In genomic region chr9:118952180-118952579, GRCm38 (mm10) we compare ENCODE assay signal across 17 mouse cellular contexts. TPM values are rescaled to one million over a fixed set of nuclear protein-coding genes. Genes with fewer than 3 reads are reported as not detected.
DNase-seq lines count a peak whose midpoint lies in the region; ATAC-seq and TF ChIP-seq lines count a peak whose summit lies in the region.
"Had no signal": no experiment of that assay in that cellular context is flagged by ENCODE, and none has a peak within 500 bp of the region (broad histone marks: within the 10 kb centered on the region; RNA-seq: fewer than 3 reads in every experiment).

No protein-coding gene starts in this region.

- no peak for DNase-seq in gastrocnemius, adult 2 months
- DNase-seq in gastrocnemius, postnatal 4 days (ENCODE audit: low spot score in 2 of 2): no peak
- peak; percentile 51 for DNase-seq in liver, adult 2 months (ENCODE audit: extremely low read depth, low read depth, low spot score)
- DNase-seq in liver: no peak
- DNase-seq in lung, postnatal 4 days: peak; percentile 57 to 83
- DNase-seq in right cerebral cortex, postnatal 14 days: no peak
- no peak for DNase-seq in left cerebral cortex, adult 8-10 months (ENCODE audit: low spot score in 2 of 2)
- DNase-seq: B cell, adult 2 months; cerebellum, adult 11-12 months; gastrocnemius, postnatal 10 days had no signal

- no peaks in the 10 kb centered on the region for H3K36me3 ChIP-seq in liver, adult 2 months (ENCODE audit: control insufficient read depth, insufficient read depth, low read length)
- H3K36me3 ChIP-seq in liver, embryonic 15.5 days (replicated peaks): no peaks in the 10 kb centered on the region
- H3K36me3 ChIP-seq: hindbrain, embryonic 15.5 days; midbrain, embryonic 12.5 days had no signal

- H3K4me1 ChIP-seq in liver, adult 2 months (ENCODE audit: control insufficient read depth, insufficient read depth, low read length): no peaks in the 10 kb centered on the region
- H3K4me1 ChIP-seq in liver, embryonic 15.5 days (replicated peaks): peaks cover 22% of the 10 kb centered on the region
- H3K4me1 ChIP-seq: forebrain, embryonic 13.5 days; hindbrain, embryonic 15.5 days; midbrain, embryonic 12.5 days had no signal

- ATAC-seq in liver, embryonic 15.5 days (ENCODE audit: insufficient read depth): peak; percentile 79
- ATAC-seq: activated CD4-positive, CD25-positive, alpha-beta regulatory T cell, adult 4 months; forebrain, embryonic 13.5 days had no signal

- H3K9ac ChIP-seq in liver, adult 2 months (ENCODE audit: low read depth, low read length): no peak overlapping the region
- H3K9ac ChIP-seq in liver, embryonic 15.5 days: no peak overlapping the region
- H3K9ac ChIP-seq: embryonic facial prominence, embryonic 12.5 days; forebrain, embryonic 13.5 days; hindbrain, embryonic 15.5 days; limb, embryonic 12.5 days; midbrain, embryonic 12.5 days had no signal

- no peak overlapping the region for H3K4me3 ChIP-seq in gastrocnemius, adult 2 months
- H3K4me3 ChIP-seq in liver, adult 2 months (ENCODE audit: insufficient read depth, low read depth, low read length): no peak overlapping the region
- H3K4me3 ChIP-seq in liver, embryonic 15.5 days (replicated peaks): no peak overlapping the region
- H3K4me3 ChIP-seq: embryonic facial prominence, embryonic 12.5 days; forebrain, embryonic 13.5 days; hindbrain, embryonic 15.5 days; limb, embryonic 12.5 days; midbrain, embryonic 12.5 days had no signal

- 30% methylated on average over 16 of the region's 16 CpGs for WGBS in liver, adult 2 months
- WGBS in liver, embryonic 15.5 days (ENCODE audit: insufficient replicate concordance): 62% methylated on average over 16 of the region's 16 CpGs

- H3K27ac ChIP-seq in gastrocnemius, adult 2 months: peak overlapping the region; percentile 39; the same call in 1 of the 2 replicates
- H3K27ac ChIP-seq in liver, adult 2 months (replicated peaks; ENCODE audit: insufficient read depth, low read depth, low read length): no peak overlapping the region
- peak overlapping the region; percentile 29; the same call in 1 of the 2 replicates for H3K27ac ChIP-seq in liver, embryonic 15.5 days (replicated peaks)
- H3K27ac ChIP-seq: embryonic facial prominence, embryonic 12.5 days; forebrain, embryonic 13.5 days; hindbrain, embryonic 15.5 days; limb, embryonic 12.5 days; midbrain, embryonic 12.5 days had no signal

- peaks cover 3% of the 10 kb centered on the region; the same call in 1 of the 2 replicates for H3K79me2 ChIP-seq in liver, adult 2 months (ENCODE audit: control insufficient read depth, insufficient read depth, low read length)

- intact Hi-C loops in gastrocnemius, adult 2 months (cut with DNase I): no loop called here

- TF ChIP-seq POLR2A in liver, adult 2 months (IDR thresholded peaks at IDR 0.05; ENCODE audit: extremely low read depth, insufficient read depth, low read length): no peak

- H3K9me3 ChIP-seq in liver, embryonic 15.5 days (replicated peaks): no peaks in the 10 kb centered on the region
- H3K9me3 ChIP-seq: embryonic facial prominence, embryonic 12.5 days; forebrain, embryonic 13.5 days; hindbrain, embryonic 15.5 days; midbrain, embryonic 12.5 days had no signal

- TF ChIP-seq CTCF in gastrocnemius, adult 2 months (IDR thresholded peaks at IDR 0.05): no peak
- no peak for TF ChIP-seq CTCF in liver, adult 2 months (IDR thresholded peaks at IDR 0.05; ENCODE audit: low read depth, low read length)

- no peaks in the 10 kb centered on the region for H3K27me3 ChIP-seq in liver, adult 2 months (ENCODE audit: control insufficient read depth, insufficient read depth, low read length)
- H3K27me3 ChIP-seq in liver, embryonic 15.5 days: no peaks in the 10 kb centered on the region
- H3K27me3 ChIP-seq: embryonic facial prominence, embryonic 12.5 days; forebrain, embryonic 13.5 days; hindbrain, embryonic 15.5 days; limb, embryonic 12.5 days; midbrain, embryonic 12.5 days had no signal

- no peak overlapping the region for H3K4me2 ChIP-seq in liver, embryonic 15.5 days
- H3K4me2 ChIP-seq: embryonic facial prominence, embryonic 12.5 days; forebrain, embryonic 13.5 days; hindbrain, embryonic 15.5 days; limb, embryonic 12.5 days; midbrain, embryonic 12.5 days had no signal

RNA-seq across cellular contexts. Expression of gene Ctdspl, which starts 25.9 kb away (rescaled TPM):
- total RNA-seq in gastrocnemius, adult 2 months (2021): 1 to 10 TPM; 3.5 to 5.9 TPM
- total RNA-seq in gastrocnemius, postnatal 4 days (2021): 10 to 100 TPM; 21.0 TPM
- total RNA-seq in liver, adult 2 months (2014; rRNA removed): 2.5 and 4.0 TPM in 2 replicates
- 2.8 and 3.5 TPM in 2 replicates for polyA plus RNA-seq in liver, adult 2 months (2012; rRNA removed)
- 2.5 and 2.9 TPM in 2 replicates for polyA plus RNA-seq in liver, embryonic 15.5 days (2015; fragmentation: Nextera tagmentation; extraction: Ambion mirVana)
- total RNA-seq in left cerebral cortex, adult 8-10 months (2022): 10 to 100 TPM; 36.1 to 37.2 (median 36.4) TPM

Comparison
In these comparisons a context has a peak if more than half of its experiments do, and no peak if none do; other contexts are left out.
1. DNase-seq: peak in liver, adult 2 months (single experiment) and lung, postnatal 4 days (2 of 2); none in gastrocnemius, adult 2 months (single experiment), gastrocnemius, postnatal 4 days (0 of 2), liver (single experiment), right cerebral cortex, postnatal 14 days (single experiment) and left cerebral cortex, adult 8-10 months (0 of 2).